Mouse (Mus musculus) testis, adult 2 months (tissue): ENCODE data around the gene Lce1k.

ENCODE experiments used
- CTCF ChIP-seq: fragments of 200-500 bp; IDR thresholded peaks from 2 replicates; pipeline ENCODE4 v1.5.1; 2012; ENCODE audit warnings: low read depth, mild to moderate bottlenecking, inconsistent platforms, low read length, moderate library complexity; ENCODE audit not compliant: control insufficient read depth, insufficient read depth, insufficient replicate concordance
- POLR2A ChIP-seq: fragments of 200-500 bp; IDR thresholded peaks from 2 replicates; pipeline ENCODE4 v1.6.1; 2012; ENCODE audit warnings: low read depth, mild to moderate bottlenecking, inconsistent platforms, low read length, moderate library complexity; ENCODE audit not compliant: control insufficient read depth

GRCm38 (mm10) chr3:92764965-92765364, 42.7 kb downstream of the Lce1k start, which contains the start of gene Lce1h:
- no peak for TF ChIP-seq POLR2A
- TF ChIP-seq CTCF: no peak
